Mouse (Mus musculus) erythroid progenitor cell, adult 5-6 weeks (primary cell): ENCODE measurements around the gene Gucy2c. TPM values are rescaled to one million over a fixed set of nuclear protein-coding genes. Genes with fewer than 3 reads are reported as not detected.

Experiments used
- ATAC-seq: replicated peaks from 2 replicates; pipeline ENCODE4 v1.8.0; 2016; ENCODE audit warnings: moderate number of reproducible peaks, mild to moderate bottlenecking, moderate TSS enrichment, inconsistent platforms; ENCODE audit not compliant: poor library complexity, low FRiP score, severe bottlenecking
- total RNA-seq, 2 experiments: library from RNA; stranded (forward) in 1 of 2; stranded (reverse) in 1 of 2; fragments of 150-400 nt in 1 of 2; fragments of 186-747, 209-891 nt in 1 of 2; gene quantifications; 2 replicates each; pipeline versions ENCODE4 v1.2.3 to v1.2.4; 2015 to 2017; ENCODE audit warnings: low replicate concordance in 2 of 2

Gucy2c gene
- total RNA-seq, 2 experiments from 2014 or later, result not detected

- no peak for ATAC-seq
These were observed 97.9 kb downstream of the Gucy2c start for GRCm38 (mm10) chr6:136683410-136684334.

GRCm38 (mm10) chr6:136679381-136679780 lies 102.2 kb downstream of the Gucy2c start:
- no peak for ATAC-seq

- no peak for ATAC-seq
These were observed 106.6 kb downstream of the Gucy2c start for GRCm38 (mm10) chr6:136674935-136675334.

- ATAC-seq, result no peak
These were observed 109.1 kb downstream of the Gucy2c start for GRCm38 (mm10) chr6:136672467-136672866.

GRCm38 (mm10) chr6:136669274-136669673 lies 112.3 kb downstream of the Gucy2c start:
- no peak for ATAC-seq

GRCm38 (mm10) chr6:136668266-136668986 lies 113.1 kb downstream of the Gucy2c start:
- no peak for ATAC-seq

GRCm38 (mm10) chr6:136662063-136662462 lies 119.5 kb downstream of the Gucy2c start:
- ATAC-seq, result no peak

GRCm38 (mm10) chr6:136661706-136662016 lies 119.9 kb downstream of the Gucy2c start, which contains the start of gene Plbd1:
TSS of gene Plbd1 (minus strand) at chr6:136661928.
- ATAC-seq, result no peak

GRCm38 (mm10) chr6:136660831-136661705 lies 120.5 kb downstream of the Gucy2c start:
- no peak for ATAC-seq

- no peak for ATAC-seq
These were observed 122.3 kb downstream of the Gucy2c start for GRCm38 (mm10) chr6:136659226-136659625.

- no peak for ATAC-seq
These were observed 123.3 kb downstream of the Gucy2c start for GRCm38 (mm10) chr6:136658303-136658702.

GRCm38 (mm10) chr6:136655786-136656185 lies 125.8 kb downstream of the Gucy2c start:
- ATAC-seq, result no peak

- ATAC-seq, result no peak
These were observed 127.1 kb downstream of the Gucy2c start for GRCm38 (mm10) chr6:136654470-136654869.

- no peak for ATAC-seq
These were observed 128.2 kb downstream of the Gucy2c start for GRCm38 (mm10) chr6:136653331-136653730.

GRCm38 (mm10) chr6:136650664-136651063 lies 130.9 kb downstream of the Gucy2c start:
- no peak for ATAC-seq

GRCm38 (mm10) chr6:136647455-136647861 lies 134.1 kb downstream of the Gucy2c start:
- no peak for ATAC-seq
